Mouse (Mus musculus) thymus, adult 2 months (tissue): ENCODE measurements around the gene Cbx4.

Source experiments
- CTCF ChIP-seq: fragments of 200-500 bp; IDR thresholded peaks from 2 replicates; pipeline ENCODE4 v1.5.1; 2012; ENCODE audit warnings: mild to moderate bottlenecking, control low read depth, low read length, moderate library complexity, borderline replicate concordance; ENCODE audit not compliant: control insufficient read depth, poor library complexity, insufficient read depth; ENCODE audit errors: extremely low read depth
- POLR2A ChIP-seq: fragments of 200-500 bp; IDR thresholded peaks from 2 replicates; pipeline ENCODE4 v1.6.1; 2012; ENCODE audit warnings: mild to moderate bottlenecking, low read length, control low read depth, moderate library complexity; ENCODE audit not compliant: control insufficient read depth, poor library complexity, insufficient read depth; ENCODE audit errors: extremely low read depth

DNA sequence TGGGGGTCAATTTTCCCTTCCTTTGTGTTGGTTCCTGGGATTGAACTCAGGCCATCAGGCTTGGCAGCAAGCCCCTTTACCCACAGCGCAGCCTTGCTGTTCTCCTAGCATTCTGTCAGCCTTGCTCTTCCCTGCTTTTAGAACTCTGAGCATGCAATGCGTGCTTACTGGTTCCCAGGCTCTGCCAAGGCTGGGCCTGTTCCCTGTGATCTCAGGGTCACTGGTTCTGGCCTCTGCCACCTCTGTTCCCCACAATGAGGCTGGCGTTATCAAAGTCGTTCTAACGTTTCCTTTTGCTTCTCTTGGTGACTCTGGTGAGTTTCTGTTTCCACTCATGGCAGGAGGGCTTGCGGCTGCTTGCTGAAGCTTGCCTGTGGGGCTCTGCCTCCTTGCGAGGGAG is 31.9 kb upstream of the Cbx4 start:
- TF ChIP-seq CTCF: no peak
- no peak for TF ChIP-seq POLR2A
